Mouse (Mus musculus): ENCODE measurements around the gene Elp4.

DNA sequence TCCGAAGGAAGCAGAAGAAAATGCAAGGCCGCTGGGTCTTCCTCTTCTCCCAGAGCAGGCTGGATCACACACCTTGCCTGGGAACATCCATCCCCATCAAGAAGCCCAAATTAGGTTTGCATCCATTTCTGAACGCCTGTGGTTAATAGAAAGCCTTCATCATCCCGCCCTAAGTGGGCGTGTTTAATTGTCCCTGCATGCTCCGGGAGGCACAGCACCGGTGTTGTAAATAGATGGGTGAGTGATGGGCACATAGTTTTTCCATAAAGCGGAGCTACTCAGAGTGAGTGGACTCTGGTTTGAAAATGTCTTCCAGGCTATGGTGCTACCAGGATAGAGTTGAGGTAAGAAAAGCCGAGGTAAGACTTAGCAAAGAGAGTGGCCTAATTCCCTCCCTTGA, 245.0 kb downstream of the Elp4 start:
- no peak for TF ChIP-seq USF1 (IDR thresholded peaks at IDR 0.05; ENCODE audit: low read depth)
- TF ChIP-seq CTCF (IDR thresholded peaks at IDR 0.05; ENCODE audit: control insufficient read depth, insufficient read depth, insufficient read length), result no peak
- TF ChIP-seq CEBPB (IDR thresholded peaks at IDR 0.05; ENCODE audit: low read depth), result no peak
